Mouse (Mus musculus): ENCODE data around the gene Grin3b. TPM values are rescaled to one million over a fixed set of nuclear protein-coding genes. Genes with fewer than 3 reads are reported as not detected.
A peak's percentile ranks its signal among the peaks of the same experiment; 100 is the strongest.

Gene Grin3b
- polyA plus RNA-seq, 1 experiment from 2014 or later = 0.38 TPM

DNA sequence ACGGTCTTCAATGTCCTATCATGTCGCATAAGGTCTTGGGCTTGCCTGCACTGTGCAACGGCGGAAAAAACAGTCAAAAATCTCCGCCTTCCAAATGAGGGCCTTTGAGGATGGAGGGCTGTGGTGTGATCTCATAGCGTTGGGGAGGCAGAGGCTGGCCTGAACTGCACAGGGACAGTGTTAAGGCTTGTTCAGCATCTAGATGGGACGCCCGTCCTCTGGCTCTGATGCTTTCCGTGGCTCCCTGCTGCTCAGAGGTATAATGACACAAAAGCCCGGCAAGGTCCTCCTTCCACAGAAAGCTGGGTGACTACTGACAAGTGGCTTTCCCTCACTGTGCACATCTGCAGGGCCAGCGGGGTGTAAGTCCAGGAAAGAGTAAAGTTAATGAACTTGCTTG is 49.7 kb downstream of the Grin3b start:
- ATAC-seq (ENCODE audit: low FRiP score) (no peak), DNase-seq (ENCODE audit: low spot score, missing footprints) (no peak)
- Histone ChIP-seq H3K27me3 (ENCODE audit: control insufficient read depth, insufficient read depth, low read length) (peaks cover 18% of the 10 kb centered on the region), H3K9me3 (ENCODE audit: control insufficient read depth, low read length) (no peaks in the 10 kb centered on the region), H3K36me3 (ENCODE audit: control insufficient read depth, insufficient read depth, low read length) (no peaks in the 10 kb centered on the region), H3K4me3 (ENCODE audit: low read depth, low read length) (peak overlapping the region; percentile 17; the same call in 1 of the 2 replicates), H3K4me1 (ENCODE audit: control insufficient read depth, insufficient read depth, low read length) (peaks cover 6% of the 10 kb centered on the region; the same call in 1 of the 2 replicates), H3K4me2 (peak overlapping the region; percentile 36; the same call in 1 of the 2 replicates), H3K9ac (ENCODE audit: low read length) (peak overlapping the region; percentile 46), H3K27ac (ENCODE audit: low read depth, low read length) (no peak overlapping the region)
- 16% methylated on average over 11 of the region's 11 CpGs for whole genome bisulfite sequencing

DNA sequence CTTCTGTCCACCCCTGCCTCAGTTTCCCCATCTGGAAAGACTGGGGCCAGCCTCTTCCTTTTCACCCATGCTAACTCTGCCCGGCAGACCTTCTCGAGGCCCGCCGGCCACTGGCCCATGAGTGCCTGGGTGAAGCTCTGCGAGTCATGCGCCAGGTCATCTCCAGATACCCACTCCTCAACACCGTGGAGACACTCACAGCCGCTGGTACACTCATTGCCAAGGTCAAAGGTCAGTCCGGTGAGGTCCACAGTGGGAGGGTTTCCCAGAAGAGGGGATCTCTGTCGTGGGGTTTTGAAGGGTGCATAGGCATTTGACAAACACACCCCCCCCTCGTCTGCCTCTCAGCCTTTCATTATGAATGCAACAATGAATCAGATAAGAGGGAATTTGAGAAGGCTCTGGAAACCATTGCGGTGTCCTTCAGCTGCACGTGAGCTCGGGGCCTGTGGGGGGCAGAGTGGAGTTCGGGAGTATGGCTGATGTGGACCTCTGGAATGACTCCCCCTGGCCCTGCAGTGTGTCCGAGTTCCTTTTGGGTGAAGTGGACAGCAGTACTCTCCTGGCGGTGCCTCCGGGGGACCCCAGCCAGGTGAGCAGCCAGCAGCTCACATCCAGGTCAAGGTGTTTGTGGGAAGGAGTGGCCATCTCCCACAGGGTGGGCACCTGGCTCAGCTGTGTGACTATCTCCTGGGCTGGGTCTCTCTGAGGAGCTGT is 50.2 kb downstream of the Grin3b start:
- Histone ChIP-seq H3K27me3 (ENCODE audit: control insufficient read depth, insufficient read depth, low read length) (peaks cover 14% of the 10 kb centered on the region), H3K36me3 (ENCODE audit: control insufficient read depth, insufficient read depth, low read length) (no peaks in the 10 kb centered on the region), H3K4me1 (ENCODE audit: control insufficient read depth, insufficient read depth, low read length) (peaks cover 6% of the 10 kb centered on the region; the same call in 1 of the 2 replicates), H3K27ac (ENCODE audit: low read depth, low read length) (no peak overlapping the region), H3K9me3 (ENCODE audit: control insufficient read depth, low read length) (no peaks in the 10 kb centered on the region), H3K4me3 (ENCODE audit: low read depth, low read length) (no peak overlapping the region), H3K4me2 (no peak overlapping the region), H3K9ac (ENCODE audit: low read length) (no peak overlapping the region)
- 0 out of 2 replicates have a peak, but pooled peaks have one; percentile 33 for ATAC-seq (ENCODE audit: low FRiP score)
- 82% methylated on average over 18 of the region's 18 CpGs for WGBS
- no peak for DNase-seq (ENCODE audit: low spot score, missing footprints)

DNA sequence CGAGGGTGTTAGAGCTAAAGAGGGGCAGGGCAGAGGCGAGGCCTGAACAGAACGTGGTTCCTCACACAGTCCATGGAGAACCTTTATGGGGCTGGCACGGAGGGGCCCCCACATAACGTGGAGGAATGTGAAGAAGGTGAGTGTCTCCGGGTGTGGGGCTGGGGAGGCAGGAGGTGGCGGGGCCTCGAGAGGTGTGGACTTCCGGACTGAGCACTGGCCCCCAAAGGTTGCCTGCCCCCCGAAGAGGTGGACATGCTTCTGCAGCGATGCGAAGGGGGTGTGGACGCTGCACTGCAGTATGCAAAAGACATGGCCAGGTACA is 50.8 kb downstream of the Grin3b start:
- H3K9me3 ChIP-seq (ENCODE audit: control insufficient read depth, low read length) = no peaks in the 10 kb centered on the region
- DNase-seq (ENCODE audit: low spot score, missing footprints) (no peak), ATAC-seq (ENCODE audit: low FRiP score) (no peak)
- no peak overlapping the region for H3K9ac ChIP-seq (ENCODE audit: low read length)
- H3K27ac ChIP-seq (ENCODE audit: low read depth, low read length) = no peak overlapping the region
- no peak overlapping the region for H3K4me2 ChIP-seq
- 88% methylated on average over 13 of the region's 13 CpGs for WGBS
- no peak overlapping the region for H3K4me3 ChIP-seq (ENCODE audit: low read depth, low read length)
- peaks cover 6% of the 10 kb centered on the region; the same call in 1 of the 2 replicates for H3K4me1 ChIP-seq (ENCODE audit: control insufficient read depth, insufficient read depth, low read length)
- H3K27me3 ChIP-seq (ENCODE audit: control insufficient read depth, insufficient read depth, low read length) = peaks cover 11% of the 10 kb centered on the region
- H3K36me3 ChIP-seq (ENCODE audit: control insufficient read depth, insufficient read depth, low read length) = no peaks in the 10 kb centered on the region

DNA sequence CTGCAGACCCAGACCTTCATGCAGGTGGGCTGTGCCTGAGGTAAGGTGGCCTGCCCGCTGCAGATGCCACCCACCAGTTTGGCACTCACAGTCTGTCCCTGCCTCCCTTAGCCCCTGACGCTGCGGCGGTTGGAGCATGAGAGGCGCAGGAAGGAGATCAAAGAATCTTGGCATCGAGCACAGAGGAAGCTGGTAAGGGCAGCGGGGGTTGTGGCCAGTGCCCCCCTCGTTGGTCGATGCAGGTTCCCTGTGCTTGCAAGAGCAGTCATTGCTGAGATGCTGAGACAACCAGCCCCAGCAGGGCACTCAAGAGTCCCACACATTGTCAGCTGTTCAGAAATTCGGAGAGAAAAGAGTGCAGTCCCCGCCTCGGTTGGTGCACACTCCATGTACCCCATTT is 51.6 kb downstream of the Grin3b start:
- Histone ChIP-seq H3K36me3 (ENCODE audit: control insufficient read depth, insufficient read depth, low read length) (no peaks in the 10 kb centered on the region), H3K4me1 (ENCODE audit: control insufficient read depth, insufficient read depth, low read length) (peaks cover 6% of the 10 kb centered on the region; the same call in 1 of the 2 replicates), H3K27me3 (ENCODE audit: control insufficient read depth, insufficient read depth, low read length) (peaks cover 11% of the 10 kb centered on the region), H3K9me3 (ENCODE audit: control insufficient read depth, low read length) (no peaks in the 10 kb centered on the region), H3K9ac (ENCODE audit: low read length) (no peak overlapping the region), H3K4me3 (ENCODE audit: low read depth, low read length) (no peak overlapping the region), H3K27ac (ENCODE audit: low read depth, low read length) (no peak overlapping the region), H3K4me2 (no peak overlapping the region)
- DNase-seq (ENCODE audit: low spot score, missing footprints) (no peak), ATAC-seq (ENCODE audit: low FRiP score) (no peak)
- WGBS = 95% methylated on average over 12 of the region's 12 CpGs

DNA sequence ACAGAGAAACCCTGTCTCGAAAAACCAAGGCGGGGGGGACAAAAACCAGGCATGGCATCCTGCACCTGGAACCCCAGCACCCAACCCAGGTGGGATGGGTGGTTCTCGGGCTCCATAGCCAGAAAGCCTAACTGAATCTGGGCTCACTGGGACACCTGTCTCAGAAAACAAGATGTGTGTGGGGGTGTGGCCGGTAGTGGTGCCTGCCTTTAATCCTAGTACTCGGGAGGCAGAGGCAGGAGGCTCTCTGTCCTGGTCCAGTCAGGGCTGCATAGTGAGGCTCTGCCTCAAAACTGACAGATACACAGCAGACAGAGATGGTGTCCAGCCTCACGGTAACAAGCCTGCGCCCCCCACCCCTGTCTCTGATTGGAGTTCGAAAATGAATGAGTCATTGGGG is 52.3 kb downstream of the Grin3b start:
- Histone ChIP-seq H3K27me3 (ENCODE audit: control insufficient read depth, insufficient read depth, low read length) (peaks cover 9% of the 10 kb centered on the region), H3K27ac (ENCODE audit: low read depth, low read length) (no peak overlapping the region), H3K4me3 (ENCODE audit: low read depth, low read length) (no peak overlapping the region), H3K9me3 (ENCODE audit: control insufficient read depth, low read length) (no peaks in the 10 kb centered on the region), H3K9ac (ENCODE audit: low read length) (no peak overlapping the region), H3K36me3 (ENCODE audit: control insufficient read depth, insufficient read depth, low read length) (no peaks in the 10 kb centered on the region), H3K4me2 (no peak overlapping the region), H3K4me1 (ENCODE audit: control insufficient read depth, insufficient read depth, low read length) (peaks cover 6% of the 10 kb centered on the region; the same call in 1 of the 2 replicates)
- no peak for DNase-seq (ENCODE audit: low spot score, missing footprints)
- no peak for ATAC-seq (ENCODE audit: low FRiP score)
- 94% methylated on average over 8 of the region's 8 CpGs for WGBS

DNA sequence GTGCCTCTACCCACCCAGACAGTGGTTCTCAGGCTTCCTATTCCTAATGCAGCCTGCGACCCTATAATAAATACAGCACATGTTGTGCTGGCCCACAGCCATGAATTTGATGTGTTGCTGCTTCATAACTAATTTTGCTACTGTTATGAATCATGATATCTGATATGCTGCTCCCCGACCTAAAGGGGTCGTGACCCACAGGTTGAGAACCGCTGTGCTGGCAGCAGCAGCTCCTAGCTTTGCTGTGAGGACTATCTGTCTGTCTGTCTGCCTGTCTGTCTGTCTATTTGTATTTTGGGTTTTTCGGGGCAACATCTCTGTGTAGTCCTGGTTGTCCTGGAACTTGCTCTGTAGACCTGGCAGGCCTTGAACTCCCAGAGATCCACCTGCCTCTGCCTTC is 53.2 kb downstream of the Grin3b start:
- WGBS = 90% methylated on average over 5 of the region's 5 CpGs
- Histone ChIP-seq H3K4me2 (no peak overlapping the region), H3K4me3 (ENCODE audit: low read depth, low read length) (no peak overlapping the region), H3K27me3 (ENCODE audit: control insufficient read depth, insufficient read depth, low read length) (peaks cover 9% of the 10 kb centered on the region), H3K27ac (ENCODE audit: low read depth, low read length) (no peak overlapping the region), H3K36me3 (ENCODE audit: control insufficient read depth, insufficient read depth, low read length) (no peaks in the 10 kb centered on the region), H3K9me3 (ENCODE audit: control insufficient read depth, low read length) (no peaks in the 10 kb centered on the region), H3K4me1 (ENCODE audit: control insufficient read depth, insufficient read depth, low read length) (peaks cover 6% of the 10 kb centered on the region; the same call in 1 of the 2 replicates), H3K9ac (ENCODE audit: low read length) (no peak overlapping the region)
- ATAC-seq (ENCODE audit: low FRiP score) (no peak), DNase-seq (ENCODE audit: low spot score, missing footprints) (no peak)

DNA sequence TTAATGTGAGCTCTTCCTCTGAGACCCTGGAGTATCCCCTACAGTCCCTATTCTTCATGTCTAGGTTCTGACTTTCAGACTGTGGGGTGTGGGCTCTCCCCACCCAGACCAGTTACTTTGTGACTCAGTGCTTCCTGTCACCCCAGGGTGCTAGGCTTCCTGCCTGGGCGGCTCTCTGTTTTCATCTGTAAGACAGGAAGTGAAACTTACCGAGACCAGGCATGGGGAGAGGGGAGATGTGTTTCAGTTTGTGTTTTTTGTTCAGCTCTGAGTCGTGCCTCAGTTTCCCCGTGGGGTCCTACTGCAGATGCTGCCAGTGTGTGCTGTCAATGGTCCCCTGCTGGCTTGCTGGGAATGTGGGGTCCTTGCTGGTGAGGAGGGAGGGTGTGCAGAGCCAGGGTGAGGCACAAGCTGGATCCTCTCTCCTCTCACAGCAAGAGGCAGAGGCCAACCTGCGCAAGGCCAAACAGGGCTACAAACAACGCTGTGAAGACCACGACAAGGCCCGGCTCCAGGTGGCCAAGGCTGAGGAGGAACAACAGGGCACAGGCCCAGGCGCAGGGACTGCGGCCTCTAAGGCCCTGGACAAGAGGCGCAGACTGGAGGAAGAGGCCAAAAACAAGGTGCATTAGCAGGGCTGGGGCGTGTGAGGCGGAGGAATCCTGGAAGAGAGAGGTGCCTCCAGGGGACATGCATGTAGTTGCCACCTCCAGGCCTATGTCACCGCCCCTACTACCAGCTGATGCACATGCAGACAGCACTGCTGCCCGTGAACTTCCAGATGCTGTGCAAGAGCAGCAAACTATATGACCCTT is 53.9 kb downstream of the Grin3b start:
- Histone ChIP-seq H3K9ac (ENCODE audit: low read length) (no peak overlapping the region), H3K27ac (ENCODE audit: low read depth, low read length) (no peak overlapping the region), H3K9me3 (ENCODE audit: control insufficient read depth, low read length) (no peaks in the 10 kb centered on the region), H3K27me3 (ENCODE audit: control insufficient read depth, insufficient read depth, low read length) (peaks cover 7% of the 10 kb centered on the region), H3K4me3 (ENCODE audit: low read depth, low read length) (no peak overlapping the region), H3K4me2 (no peak overlapping the region), H3K4me1 (ENCODE audit: control insufficient read depth, insufficient read depth, low read length) (peaks cover 4% of the 10 kb centered on the region; the same call in 1 of the 2 replicates), H3K36me3 (ENCODE audit: control insufficient read depth, insufficient read depth, low read length) (no peaks in the 10 kb centered on the region)
- ATAC-seq (ENCODE audit: low FRiP score) (no peak), DNase-seq (ENCODE audit: low spot score, missing footprints) (no peak)
- 79% methylated on average over 15 of the region's 15 CpGs for WGBS

DNA sequence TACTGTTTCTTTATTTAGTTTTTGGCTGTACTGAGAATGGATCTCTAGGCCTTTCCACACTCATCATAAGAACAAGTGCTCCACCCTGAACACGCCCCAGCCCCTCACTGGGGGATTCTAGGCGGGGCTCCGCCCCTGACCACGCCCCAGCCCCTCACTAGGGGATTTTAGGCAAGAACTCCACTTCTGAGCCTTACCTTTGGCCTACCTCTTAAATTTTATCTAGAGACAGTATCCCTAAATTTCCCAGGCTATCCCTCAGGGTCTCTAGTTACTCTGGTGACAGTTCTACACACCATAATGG is 54.5 kb downstream of the Grin3b start:
- H3K9me3 ChIP-seq (ENCODE audit: control insufficient read depth, low read length) = no peaks in the 10 kb centered on the region
- ATAC-seq (ENCODE audit: low FRiP score) = no peak
- 54% methylated on average over 4 of the region's 4 CpGs for WGBS
- 0 out of 2 replicates have a peak, but pooled peaks cover 1% of the 10 kb centered on the region for H3K27me3 ChIP-seq (ENCODE audit: control insufficient read depth, insufficient read depth, low read length)
- no peak for DNase-seq (ENCODE audit: low spot score, missing footprints)
- no peak overlapping the region for H3K9ac ChIP-seq (ENCODE audit: low read length)
- no peaks in the 10 kb centered on the region for H3K36me3 ChIP-seq (ENCODE audit: control insufficient read depth, insufficient read depth, low read length)
- H3K27ac ChIP-seq (ENCODE audit: low read depth, low read length) = no peak overlapping the region
- no peaks in the 10 kb centered on the region; the same call in 1 of the 2 replicates for H3K4me1 ChIP-seq (ENCODE audit: control insufficient read depth, insufficient read depth, low read length)
- no peak overlapping the region for H3K4me3 ChIP-seq (ENCODE audit: low read depth, low read length)
- H3K4me2 ChIP-seq = no peak overlapping the region

DNA sequence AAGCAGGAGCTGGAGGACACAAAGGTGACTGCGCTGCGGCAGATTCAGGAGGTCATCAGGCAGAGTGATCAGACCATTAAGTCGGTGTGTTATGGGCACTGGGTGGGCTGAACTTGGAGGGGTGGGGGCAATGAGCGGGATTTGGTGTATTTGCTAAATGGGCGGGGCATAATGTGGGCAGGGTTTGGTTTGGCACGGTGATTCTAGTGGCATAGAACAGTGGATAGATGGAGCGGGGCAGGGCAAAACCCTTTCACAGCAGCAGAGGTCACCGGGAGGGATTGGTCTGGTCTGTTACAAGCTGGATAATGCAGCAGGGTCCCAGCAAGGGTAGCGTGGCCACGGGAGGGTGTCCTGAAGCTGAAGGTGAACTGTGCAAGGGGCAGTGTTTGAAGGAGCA is 54.9 kb downstream of the Grin3b start:
- no peaks in the 10 kb centered on the region for H3K9me3 ChIP-seq (ENCODE audit: control insufficient read depth, low read length)
- H3K27me3 ChIP-seq (ENCODE audit: control insufficient read depth, insufficient read depth, low read length) = no peaks in the 10 kb centered on the region
- DNase-seq (ENCODE audit: low spot score, missing footprints) (no peak), ATAC-seq (ENCODE audit: low FRiP score) (no peak)
- H3K27ac ChIP-seq (ENCODE audit: low read depth, low read length) = no peak overlapping the region
- no peak overlapping the region for H3K9ac ChIP-seq (ENCODE audit: low read length)
- no peak overlapping the region for H3K4me3 ChIP-seq (ENCODE audit: low read depth, low read length)
- H3K4me2 ChIP-seq = no peak overlapping the region
- H3K4me1 ChIP-seq (ENCODE audit: control insufficient read depth, insufficient read depth, low read length) = no peaks in the 10 kb centered on the region
- 73% methylated on average over 10 of the region's 10 CpGs for WGBS
- H3K36me3 ChIP-seq (ENCODE audit: control insufficient read depth, insufficient read depth, low read length) = no peaks in the 10 kb centered on the region
